Comparison of ENCODE assay signal across 25 mouse cellular contexts in genomic region chr3:98132636-98133035, GRCm38 (mm10). TPM values are rescaled to one million over a fixed set of nuclear protein-coding genes. Genes with fewer than 3 reads are reported as not detected.
"Had no signal": no experiment of that assay in that cellular context is flagged by ENCODE, and none has a peak within 500 bp of the region (broad histone marks: within the 10 kb centered on the region; RNA-seq: fewer than 3 reads in every experiment).

No protein-coding gene starts in this region.

- H3K4me3 ChIP-seq: layer of hippocampus, adult 2 months; limb, embryonic 10.5 days; limb, embryonic 13.5 days; liver, embryonic 12.5 days; liver, embryonic 15.5 days; lung, embryonic 15.5 days; midbrain, embryonic 12.5 days; myocyte; neural tube, embryonic 13.5 days had no signal

- DNase-seq: kidney, postnatal 25 days; layer of hippocampus, adult 9-11 months; liver; lung, adult 18-20 months; lung, postnatal 10 days; lung, postnatal 4 days; retina, postnatal 1 day; right cerebral cortex, postnatal 4 days; thymus, adult 2 months; thymus, postnatal 14 days; thymus, postnatal 4 days had no signal

- H3K27ac ChIP-seq: kidney, postnatal 0 days; layer of hippocampus, adult 2 months; limb, embryonic 10.5 days; limb, embryonic 13.5 days; liver, embryonic 12.5 days; liver, embryonic 15.5 days; lung, embryonic 15.5 days; midbrain, embryonic 12.5 days; neural tube, embryonic 13.5 days; stomach, postnatal 0 days had no signal

RNA-seq across cellular contexts. Expression of gene Adam30, which starts 27.8 kb away (rescaled TPM):
- total RNA-seq: layer of hippocampus, adult 2 months; layer of hippocampus, postnatal 25 days; left cerebral cortex, adult 18-20 months; left cerebral cortex, postnatal 25 days had no signal
